Mouse (Mus musculus) stomach, postnatal 0 days (tissue): ENCODE results near the gene Mad2l2. TPM values are rescaled to one million over a fixed set of nuclear protein-coding genes. Genes with fewer than 3 reads are reported as not detected.
A peak's percentile ranks its signal among the peaks of the same experiment; 100 is the strongest.

ENCODE experiments used
- ATAC-seq: fragments of 200-750 bp; cut with Nextera tagmentation; 2 replicates; pipeline ENCODE4 v1.8.0; 2017; ENCODE audit not compliant: low FRiP score, low TSS enrichment
- DNase-seq: peaks from one replicate; pipeline ENCODE4 v3.0.0-alpha.2; 2016; ENCODE audit warnings: low spot score
- H3K27ac ChIP-seq: fragments of 300-500 bp; sonication (generic); replicated peaks from 2 replicates; pipeline ENCODE4 v1.5.1; 2014; ENCODE audit warnings: mild to moderate bottlenecking, control low read depth
- H3K27me3 ChIP-seq: fragments of 300-500 bp; sonication (generic); 2 replicates; pipeline ENCODE4 v1.6.1; 2014; ENCODE audit warnings: low read length; ENCODE audit not compliant: control insufficient read depth, insufficient read depth
- H3K36me3 ChIP-seq: fragments of 300-500 bp; sonication (generic); 2 replicates; pipeline ENCODE4 v1.6.1; 2014; ENCODE audit warnings: low read length, mixed read lengths; ENCODE audit not compliant: control insufficient read depth, insufficient read depth
- H3K4me1 ChIP-seq: fragments of 300-500 bp; sonication (generic); replicated peaks from 2 replicates; pipeline ENCODE4 v1.6.1; 2014; ENCODE audit warnings: antibody characterized with exemption; ENCODE audit not compliant: control insufficient read depth, insufficient read depth
- H3K4me2 ChIP-seq: fragments of 300-500 bp; sonication (generic); replicated peaks from 2 replicates; pipeline ENCODE4 v1.6.1; 2014; ENCODE audit warnings: low read depth, mild to moderate bottlenecking, control low read depth, moderate library complexity
- H3K4me3 ChIP-seq: fragments of 300-500 bp; sonication (generic); 2 replicates; pipeline ENCODE4 v1.5.1; 2014; ENCODE audit warnings: low read depth, low read length, control low read depth
- H3K9ac ChIP-seq: fragments of 300-500 bp; sonication (generic); 2 replicates; pipeline ENCODE4 v1.6.1; 2014; ENCODE audit warnings: mild to moderate bottlenecking, low read length, control low read depth, mixed read lengths
- H3K9me3 ChIP-seq: fragments of 300-500 bp; sonication (generic); 2 replicates; pipeline ENCODE4 v1.6.1; 2016; ENCODE audit warnings: low read length; ENCODE audit not compliant: control insufficient read depth
- CTCF ChIP-seq: IDR thresholded peaks from 2 replicates; pipeline ENCODE4 v1.5.1; 2016; ENCODE audit warnings: antibody characterized with exemption, low read depth, mild to moderate bottlenecking, moderate library complexity
- EP300 ChIP-seq: optimal IDR thresholded peaks from 2 replicates; pipeline ENCODE3; 2016; ENCODE audit warnings: antibody characterized with exemption
- WGBS: fragments of 180-500 bp; shearing (Covaris S2); extraction: QIAGEN DNeasy Blood & Tissue Kit; methylation state at CpG from one replicate; pipeline ENCODE4 v1.1.7; 2014; 5-methylcytosine and 5-hydroxymethylcytosine counted together
- polyA plus RNA-seq: library from polyadenylated mRNA; unstranded; fragments of >200 nt; fragmentation: Nextera tagmentation; extraction: Ambion mirVana; gene quantifications from 2 replicates; pipeline ENCODE4 v1.2.1, GENCODE M21; 2015

Mad2l2 gene
- polyA plus RNA-seq, 1 experiment from 2014 or later = 25.0 TPM

- no peak for ATAC-seq
These were observed 41.0 kb upstream of the Mad2l2 start for GRCm38 (mm10) chr4:148089166-148089565.

DNA sequence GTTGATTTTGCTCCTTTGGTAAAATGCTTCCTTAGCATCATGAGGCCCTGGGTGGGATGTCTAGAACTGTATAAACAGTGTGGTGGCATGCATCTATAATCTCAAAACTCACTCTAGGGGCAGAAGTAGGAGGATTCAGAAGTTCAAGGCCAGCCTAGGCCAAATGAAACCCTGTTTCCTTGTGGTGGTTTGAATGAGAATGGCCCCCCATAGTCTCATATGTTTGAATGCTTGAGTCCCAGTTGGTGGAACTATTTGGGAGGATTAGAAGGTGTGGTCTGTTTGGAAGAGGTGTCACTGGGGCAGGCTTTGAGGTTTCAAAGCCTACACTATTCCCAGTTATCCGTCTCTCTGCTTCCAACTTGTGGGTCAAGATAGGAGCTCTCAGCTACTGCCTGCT lies 39.0 kb upstream of the Mad2l2 start:
- H3K36me3 ChIP-seq = no peaks in the 10 kb centered on the region
- H3K27me3 ChIP-seq = no peaks in the 10 kb centered on the region
- WGBS = 96% methylated on average over 1 of the region's 1 CpGs
- ATAC-seq (no peak), DNase-seq (no peak)
- H3K4me1 ChIP-seq = no peaks in the 10 kb centered on the region; the same call in 1 of the 2 replicates
- no peaks in the 10 kb centered on the region for H3K9me3 ChIP-seq
- no peak overlapping the region for H3K9ac ChIP-seq
- H3K4me3 ChIP-seq = no peak overlapping the region
- H3K4me2 ChIP-seq = no peak overlapping the region
- TF ChIP-seq EP300 (no peak), CTCF (no peak)
- no peak overlapping the region for H3K27ac ChIP-seq

More at GRCm38 (mm10) chr4:148089166-148089565, 41.0 kb upstream of the Mad2l2 start:
- no peak overlapping the region for H3K9ac ChIP-seq
- no peak overlapping the region for H3K27ac ChIP-seq
- TF ChIP-seq EP300 (no peak), CTCF (no peak)
- H3K36me3 ChIP-seq = no peaks in the 10 kb centered on the region
- DNase-seq = no peak
- no peak overlapping the region for H3K4me2 ChIP-seq
- no peaks in the 10 kb centered on the region for H3K9me3 ChIP-seq
- WGBS = 70% methylated on average over 4 of the region's 4 CpGs
- H3K4me1 ChIP-seq = no peaks in the 10 kb centered on the region; the same call in 1 of the 2 replicates
- H3K27me3 ChIP-seq = no peaks in the 10 kb centered on the region
- H3K4me3 ChIP-seq = no peak overlapping the region

GRCm38 (mm10) chr4:148092551-148093271 lies 37.5 kb upstream of the Mad2l2 start:
- Histone ChIP-seq H3K4me2 (no peak overlapping the region), H3K9ac (no peak overlapping the region), H3K4me1 (no peaks in the 10 kb centered on the region; the same call in 1 of the 2 replicates), H3K27ac (no peak overlapping the region), H3K9me3 (no peaks in the 10 kb centered on the region), H3K36me3 (no peaks in the 10 kb centered on the region), H3K27me3 (no peaks in the 10 kb centered on the region), H3K4me3 (no peak overlapping the region)
- no peak for ATAC-seq
- 84% methylated on average over 11 of the region's 11 CpGs for WGBS
- no peak for TF ChIP-seq EP300
- no peak for DNase-seq

GRCm38 (mm10) chr4:148094161-148094560 lies 36.0 kb upstream of the Mad2l2 start:
- Histone ChIP-seq H3K4me3 (no peak overlapping the region), H3K9me3 (no peaks in the 10 kb centered on the region), H3K27ac (no peak overlapping the region), H3K4me2 (no peak overlapping the region), H3K27me3 (no peaks in the 10 kb centered on the region), H3K36me3 (no peaks in the 10 kb centered on the region), H3K4me1 (no peaks in the 10 kb centered on the region), H3K9ac (no peak overlapping the region)
- TF ChIP-seq EP300 (no peak), CTCF (peak; percentile 21; the same call in 1 of the 2 replicates)
- WGBS = 87% methylated on average over 5 of the region's 5 CpGs
- no peak for DNase-seq
- ATAC-seq = no peak

DNA sequence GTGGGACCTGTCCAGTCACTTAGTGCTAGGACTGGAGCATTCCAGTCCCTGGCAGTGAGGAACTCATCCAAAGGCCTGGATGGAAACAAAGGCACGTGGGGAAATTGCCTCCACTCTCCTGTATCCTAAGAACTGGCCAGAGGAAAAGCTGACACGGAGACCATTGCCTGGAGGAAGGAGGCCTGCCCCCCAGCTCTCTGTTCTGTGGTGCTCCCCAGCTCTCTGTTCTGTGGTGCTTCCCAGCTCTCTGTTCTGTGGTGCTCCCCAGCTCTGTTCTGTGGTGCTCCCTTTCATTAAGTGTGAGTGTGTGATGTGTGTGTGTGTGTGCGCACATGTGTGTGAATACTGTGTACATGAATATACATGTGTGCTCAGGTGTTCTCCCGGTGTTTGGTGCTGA lies 35.1 kb upstream of the Mad2l2 start:
- H3K4me2 ChIP-seq = no peak overlapping the region
- 70% methylated on average over 4 of the region's 4 CpGs for WGBS
- DNase-seq (no peak), ATAC-seq (0 out of 2 replicates have a peak, but pooled peaks have one; percentile 10)
- H3K27me3 ChIP-seq = no peaks in the 10 kb centered on the region
- H3K27ac ChIP-seq = no peak overlapping the region
- H3K4me1 ChIP-seq = no peaks in the 10 kb centered on the region
- H3K36me3 ChIP-seq = no peaks in the 10 kb centered on the region
- H3K9ac ChIP-seq = no peak overlapping the region
- TF ChIP-seq EP300 (no peak), CTCF (no peak)
- H3K9me3 ChIP-seq = no peaks in the 10 kb centered on the region
- H3K4me3 ChIP-seq = no peak overlapping the region

DNA sequence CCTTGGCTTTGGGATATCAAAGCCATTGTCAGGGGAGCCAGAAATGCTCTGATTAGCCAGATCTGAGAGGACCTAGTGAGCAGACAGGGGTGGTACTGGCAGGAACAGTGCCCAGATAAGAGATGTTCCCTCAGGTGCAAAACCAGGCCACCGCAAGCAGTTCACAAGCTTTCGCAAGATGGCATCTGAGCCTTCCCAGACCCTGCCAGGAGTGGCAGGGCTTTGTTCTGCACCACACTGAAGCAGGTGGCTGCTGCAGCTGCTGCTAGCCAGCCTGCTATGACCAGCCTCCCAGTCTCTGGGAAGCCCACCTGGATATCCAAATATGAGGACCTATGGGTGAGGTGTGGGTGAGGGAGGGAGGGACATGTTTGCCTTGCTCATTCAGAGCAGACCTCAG lies 32.2 kb upstream of the Mad2l2 start:
- H3K4me2 ChIP-seq = no peak overlapping the region
- H3K36me3 ChIP-seq = no peaks in the 10 kb centered on the region
- no peak overlapping the region for H3K4me3 ChIP-seq
- ATAC-seq (no peak), DNase-seq (no peak)
- H3K9ac ChIP-seq = no peak overlapping the region
- 94% methylated on average over 2 of the region's 2 CpGs for WGBS
- no peaks in the 10 kb centered on the region for H3K9me3 ChIP-seq
- no peak for TF ChIP-seq CTCF
- TF ChIP-seq EP300 = no peak
- H3K4me1 ChIP-seq = no peaks in the 10 kb centered on the region
- H3K27me3 ChIP-seq = no peaks in the 10 kb centered on the region
- no peak overlapping the region for H3K27ac ChIP-seq
